ENCODE assay signal across 8 mouse cellular contexts in genomic region chr19:53391787-53392186, GRCm38 (mm10). TPM values are rescaled to one million over a fixed set of nuclear protein-coding genes. Genes with fewer than 3 reads are reported as not detected.
DNase-seq lines count a peak whose midpoint lies in the region; ATAC-seq and TF ChIP-seq lines count a peak whose summit lies in the region.
"Had no signal": no experiment of that assay in that cellular context is flagged by ENCODE, and none has a peak within 500 bp of the region (broad histone marks: within the 10 kb centered on the region; RNA-seq: fewer than 3 reads in every experiment).

No protein-coding gene starts in this region.

- WGBS in lung, postnatal 0 days: 82% methylated on average over 5 of the region's 5 CpGs
- 90% methylated on average over 5 of the region's 5 CpGs for WGBS in limb, embryonic 14.5 days
- WGBS in stomach, postnatal 0 days: 71% methylated on average over 5 of the region's 5 CpGs

- peak overlapping the region; percentile 62; the same call in 1 of the 2 replicates for H3K9ac ChIP-seq in lung, postnatal 0 days (replicated peaks; ENCODE audit: low read depth)
- no peak overlapping the region for H3K9ac ChIP-seq in limb, embryonic 14.5 days (ENCODE audit: low read depth, low read length, severe bottlenecking)
- peak overlapping the region; percentile 19; the same call in 1 of the 2 replicates for H3K9ac ChIP-seq in stomach, postnatal 0 days (ENCODE audit: low read length)

- no peak for TF ChIP-seq EP300 in lung, postnatal 0 days (IDR thresholded peaks at IDR 0.05)
- TF ChIP-seq EP300 in stomach, postnatal 0 days (optimal IDR thresholded peaks at IDR 0.05): no peak

- H3K36me3 ChIP-seq in lung, postnatal 0 days (ENCODE audit: insufficient read depth, low read length): 0 out of 2 replicates have a peak, but pooled peaks cover 19% of the 10 kb centered on the region
- peaks cover 22% of the 10 kb centered on the region for H3K36me3 ChIP-seq in limb, embryonic 14.5 days (ENCODE audit: control insufficient read depth, insufficient read depth, low read length)
- peaks cover 3% of the 10 kb centered on the region; the same call in 1 of the 2 replicates for H3K36me3 ChIP-seq in stomach, postnatal 0 days (ENCODE audit: control insufficient read depth, insufficient read depth, low read length)

- no peak overlapping the region for H3K4me3 ChIP-seq in lung, postnatal 0 days (ENCODE audit: low read depth, low read length)
- H3K4me3 ChIP-seq in embryonic fibroblast, embryonic 13.5 days (ENCODE audit: insufficient read depth, low read length): peak overlapping the region; percentile 78
- peak overlapping the region; percentile 81 for H3K4me3 ChIP-seq in limb, embryonic 14.5 days (replicated peaks; ENCODE audit: low read length)
- H3K4me3 ChIP-seq in stomach, postnatal 0 days (ENCODE audit: low read depth, low read length): no peak overlapping the region
- no peak overlapping the region; the same call in 1 of the 2 replicates for H3K4me3 ChIP-seq in layer of hippocampus, adult 2 months

- H3K27me3 ChIP-seq in lung, postnatal 0 days (replicated peaks; ENCODE audit: insufficient read depth, low read length): no peaks in the 10 kb centered on the region
- no peaks in the 10 kb centered on the region for H3K27me3 ChIP-seq in limb, embryonic 14.5 days (ENCODE audit: control insufficient read depth, insufficient read depth, low read length)
- no peaks in the 10 kb centered on the region for H3K27me3 ChIP-seq in stomach, postnatal 0 days (ENCODE audit: control insufficient read depth, insufficient read depth, low read length)

- TF ChIP-seq POLR2A in embryonic fibroblast, embryonic 13.5 days (IDR thresholded peaks at IDR 0.05; ENCODE audit: low read depth, low read length): no peak
- TF ChIP-seq POLR2A in limb, embryonic 14.5 days (IDR thresholded peaks at IDR 0.05; ENCODE audit: borderline replicate concordance, extremely low read depth, insufficient read depth, insufficient read length): no peak

- H3K4me2 ChIP-seq in lung, postnatal 0 days (replicated peaks; ENCODE audit: low read depth, low read length): 0 out of 2 replicates have a peak overlapping the region, but pooled peaks have one; percentile 70
- H3K4me2 ChIP-seq in limb, embryonic 14.5 days (replicated peaks; ENCODE audit: low read depth, low read length, severe bottlenecking): peak overlapping the region; percentile 71
- H3K4me2 ChIP-seq in stomach, postnatal 0 days (replicated peaks; ENCODE audit: low read depth): peak overlapping the region; percentile 46

- peak overlapping the region; percentile 93; the same call in 1 of the 2 replicates for H3K27ac ChIP-seq in lung, postnatal 0 days (ENCODE audit: low read length)
- H3K27ac ChIP-seq in embryonic fibroblast, embryonic 13.5 days (ENCODE audit: insufficient read depth, low read length): peak overlapping the region; percentile 88; the same call in 1 of the 2 replicates
- no peak overlapping the region for H3K27ac ChIP-seq in limb, embryonic 14.5 days (replicated peaks; ENCODE audit: low read depth, low read length)
- peak overlapping the region; percentile 24; the same call in 1 of the 2 replicates for H3K27ac ChIP-seq in stomach, postnatal 0 days (replicated peaks)
- H3K27ac ChIP-seq in layer of hippocampus, adult 2 months: no peak overlapping the region; the same call in 1 of the 2 replicates

- no peaks in the 10 kb centered on the region for H3K9me3 ChIP-seq in lung, postnatal 0 days (ENCODE audit: low read length)
- H3K9me3 ChIP-seq in limb, embryonic 14.5 days (ENCODE audit: control insufficient read depth, low read length): no peaks in the 10 kb centered on the region
- H3K9me3 ChIP-seq in stomach, postnatal 0 days (ENCODE audit: control insufficient read depth, low read length): no peaks in the 10 kb centered on the region

- TF ChIP-seq CTCF in lung, postnatal 0 days (IDR thresholded peaks at IDR 0.05): no peak
- no peak for TF ChIP-seq CTCF in embryonic fibroblast, embryonic 13.5 days (IDR thresholded peaks at IDR 0.05; ENCODE audit: borderline replicate concordance, insufficient read depth, low read length)
- no peak for TF ChIP-seq CTCF in stomach, postnatal 0 days (IDR thresholded peaks at IDR 0.05; ENCODE audit: low read depth)
- no peak for TF ChIP-seq CTCF in layer of hippocampus, adult 2 months (conservative IDR thresholded peaks at IDR 0.05)

- H3K4me1 ChIP-seq in lung, postnatal 0 days (ENCODE audit: insufficient read depth, low read depth, low read length): peaks cover 8% of the 10 kb centered on the region; the same call in 1 of the 2 replicates
- peaks cover 2% of the 10 kb centered on the region; the same call in 1 of the 2 replicates for H3K4me1 ChIP-seq in embryonic fibroblast, embryonic 13.5 days (ENCODE audit: control insufficient read depth, insufficient read depth, low read length)
- peaks cover 8% of the 10 kb centered on the region for H3K4me1 ChIP-seq in limb, embryonic 14.5 days (ENCODE audit: control insufficient read depth, insufficient read depth, low read length)
- no peaks in the 10 kb centered on the region for H3K4me1 ChIP-seq in stomach, postnatal 0 days (replicated peaks; ENCODE audit: control insufficient read depth, insufficient read depth)

- no peak for DNase-seq in lung, postnatal 0 days (ENCODE audit: low spot score)
- DNase-seq in lung, postnatal 25 days (ENCODE audit: low spot score): no peak
- no peak for DNase-seq in limb, embryonic 14.5 days (ENCODE audit: low spot score)
- no peak for DNase-seq in stomach, postnatal 0 days (ENCODE audit: low spot score)
- no peak for DNase-seq in urinary bladder, postnatal 10 days (ENCODE audit: low spot score)
- no peak for DNase-seq in layer of hippocampus, adult 2 months (ENCODE audit: low spot score in 2 of 2)

- no peak for ATAC-seq in lung, postnatal 0 days
- no peak for ATAC-seq in limb, embryonic 14.5 days (ENCODE audit: low FRiP score, low read depth)
- ATAC-seq in stomach, postnatal 0 days (ENCODE audit: low FRiP score, low TSS enrichment): no peak

RNA-seq across cellular contexts. Expression of gene Smndc1, which starts 1.4 kb away (rescaled TPM):
- 35.8 and 40.0 TPM in 2 replicates for polyA plus RNA-seq in lung, postnatal 0 days (2015; fragmentation: Nextera tagmentation; extraction: Ambion mirVana)
- polyA plus RNA-seq in embryonic fibroblast, embryonic 13.5 days (2011; ENCODE audit: insufficient read length, low read depth, missing spikeins): 55.0 and 61.7 TPM in 2 replicates
- polyA plus RNA-seq in limb, embryonic 14.5 days (2012; rRNA removed): 25.6 and 33.9 TPM in 2 replicates
- polyA plus RNA-seq in limb, embryonic 14.5 days (2014; fragmentation: Nextera tagmentation; extraction: Ambion mirVana): 38.6 and 40.3 TPM in 2 replicates
- 26.1 and 26.6 TPM in 2 replicates for polyA plus RNA-seq in stomach, postnatal 0 days (2015; fragmentation: Nextera tagmentation; extraction: Ambion mirVana)
- 10 to 100 TPM; 39.9 to 40.7 TPM for total RNA-seq in layer of hippocampus, adult 2 months (2021)

RNA-seq across cellular contexts. Expression of gene Gm10197, which starts 20.2 kb away (rescaled TPM):
- 2.2 TPM in 1 of 2 replicates, not detected in the other for polyA plus RNA-seq in lung, postnatal 0 days (2015; fragmentation: Nextera tagmentation; extraction: Ambion mirVana)
- polyA plus RNA-seq in embryonic fibroblast, embryonic 13.5 days (2011; ENCODE audit: insufficient read length, low read depth, missing spikeins): not detected in 2 replicates
- polyA plus RNA-seq in limb, embryonic 14.5 days (2012; rRNA removed): not detected in 2 replicates
- 4.4 TPM in 1 of 2 replicates, not detected in the other for polyA plus RNA-seq in limb, embryonic 14.5 days (2014; fragmentation: Nextera tagmentation; extraction: Ambion mirVana)
- polyA plus RNA-seq in stomach, postnatal 0 days (2015; fragmentation: Nextera tagmentation; extraction: Ambion mirVana): not detected in 2 replicates
- total RNA-seq in layer of hippocampus, adult 2 months (2021): not detected
- total RNA-seq: left cerebral cortex, postnatal 14 days had no signal

Comparison
In these comparisons a context has a peak if more than half of its experiments do, and no peak if none do; other contexts are left out.
1. H3K27ac ChIP-seq: peak in lung, postnatal 0 days (single experiment), embryonic fibroblast, embryonic 13.5 days (single experiment) and stomach, postnatal 0 days (single experiment); none in limb, embryonic 14.5 days (single experiment) and layer of hippocampus, adult 2 months (single experiment).
2. H3K4me3 ChIP-seq: peak in embryonic fibroblast, embryonic 13.5 days (single experiment) and limb, embryonic 14.5 days (single experiment); none in lung, postnatal 0 days (single experiment), stomach, postnatal 0 days (single experiment) and layer of hippocampus, adult 2 months (single experiment).
3. Peak in every context shown above with its lines, with median percentiles within 50 percentile points of each other: H3K4me2 ChIP-seq.